Mouse (Mus musculus): ENCODE measurements at regions not wholly inside any gene's neighbourhood (a gene's known extent, or its start where the extent isn't known, plus 50 kb on each side); places are given as distances from the start of the nearest gene placed in this dataset.

- TF ChIP-seq CTCF (IDR thresholded peaks at IDR 0.05; ENCODE audit: extremely low read depth, insufficient read depth, low read length) (no peak), POLR2A (IDR thresholded peaks at IDR 0.05; ENCODE audit: extremely low read depth, insufficient read depth, low read length) (no peak)
Measured at GRCm38 (mm10) chr8:49485284-49485683, 641.5 kb upstream of the Tenm3 start.
